Mouse (Mus musculus): Measurements from ENCODE around the gene Tmem231. TPM values are rescaled to one million over a fixed set of nuclear protein-coding genes. Genes with fewer than 3 reads are reported as not detected.

Gene Tmem231
- polyA plus RNA-seq, 1 experiment from 2014 or later: 3.9 TPM

DNA sequence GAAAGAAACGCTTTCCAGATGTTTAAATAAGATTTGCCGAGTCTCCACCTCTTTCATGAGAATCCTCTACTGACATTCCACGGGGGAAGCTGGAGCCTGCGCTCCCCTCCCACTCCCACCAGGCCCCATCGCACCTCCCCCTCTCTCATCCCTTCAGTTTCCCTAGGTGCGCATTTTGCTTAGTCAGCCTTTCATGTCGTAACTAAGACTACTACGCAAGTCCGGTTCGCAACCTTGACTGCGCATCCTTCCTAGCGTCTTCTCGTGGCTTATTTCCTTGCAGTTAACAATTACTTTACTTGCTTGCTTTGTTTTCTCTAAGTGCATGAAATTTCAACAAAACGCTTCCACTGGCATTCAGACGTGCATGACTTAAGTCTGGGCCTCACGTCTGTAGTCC lies 2.0 kb downstream of the Tmem231 start:
- H3K9ac ChIP-seq: no peak overlapping the region

DNA sequence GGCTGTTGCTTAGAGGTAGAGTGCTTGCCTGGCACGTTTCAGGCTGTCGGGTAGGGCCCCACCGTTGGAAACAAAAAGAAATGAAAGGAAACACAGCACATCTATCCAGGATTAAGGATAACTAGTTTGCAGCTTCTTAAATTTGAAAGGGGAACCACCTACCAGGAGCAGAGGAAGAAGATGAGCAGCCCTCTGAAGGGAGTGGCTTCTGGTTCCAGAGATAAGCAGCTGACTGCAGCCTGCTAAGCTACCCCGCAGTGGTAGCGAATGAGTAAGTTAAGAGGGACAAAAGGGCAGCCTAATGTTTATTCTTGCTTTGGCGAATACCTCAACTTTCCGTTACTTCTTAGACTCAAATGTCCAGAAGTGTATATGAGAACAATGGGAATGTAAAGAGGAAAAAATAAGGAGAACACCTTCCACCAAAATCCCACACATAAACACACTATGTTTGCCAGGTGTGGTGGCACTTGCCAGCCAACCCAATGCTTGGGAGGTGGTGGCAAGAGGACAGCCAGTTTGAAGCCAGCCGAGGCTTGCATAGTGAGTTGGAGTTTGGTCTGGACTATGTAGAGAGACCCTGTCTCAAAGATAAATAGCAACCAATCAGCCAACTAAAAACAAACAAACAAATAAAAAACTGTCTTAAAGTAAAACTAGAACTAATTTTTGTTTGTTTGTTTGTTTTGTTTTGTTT lies 3.9 kb downstream of the Tmem231 start:
- Histone ChIP-seq H3K9me3 (replicated peaks) (no peaks in the 10 kb centered on the region), H3K27me3 (no peaks in the 10 kb centered on the region), H3K4me1 (replicated peaks) (peaks cover 15% of the 10 kb centered on the region), H3K4me2 (no peak overlapping the region), H3K27ac (no peak overlapping the region), H3K36me3 (no peaks in the 10 kb centered on the region), H3K4me3 (no peak overlapping the region), H3K9ac (no peak overlapping the region)
- WGBS: 48% methylated on average over 8 of the region's 8 CpGs
- no peak for ATAC-seq (replicated peaks; ENCODE audit: insufficient number of reproducible peaks, insufficient read depth, low FRiP score, low read depth)

More for the DNA sequence above, 2.0 kb downstream of the Tmem231 start:
- Histone ChIP-seq H3K27me3 (no peaks in the 10 kb centered on the region), H3K27ac (no peak overlapping the region), H3K9me3 (replicated peaks) (no peaks in the 10 kb centered on the region), H3K4me2 (no peak overlapping the region), H3K4me3 (no peak overlapping the region), H3K36me3 (no peaks in the 10 kb centered on the region), H3K4me1 (replicated peaks) (peaks cover 12% of the 10 kb centered on the region)
- WGBS: 84% methylated on average over 16 of the region's 16 CpGs
- ATAC-seq (replicated peaks; ENCODE audit: insufficient number of reproducible peaks, insufficient read depth, low FRiP score, low read depth): no peak

DNA sequence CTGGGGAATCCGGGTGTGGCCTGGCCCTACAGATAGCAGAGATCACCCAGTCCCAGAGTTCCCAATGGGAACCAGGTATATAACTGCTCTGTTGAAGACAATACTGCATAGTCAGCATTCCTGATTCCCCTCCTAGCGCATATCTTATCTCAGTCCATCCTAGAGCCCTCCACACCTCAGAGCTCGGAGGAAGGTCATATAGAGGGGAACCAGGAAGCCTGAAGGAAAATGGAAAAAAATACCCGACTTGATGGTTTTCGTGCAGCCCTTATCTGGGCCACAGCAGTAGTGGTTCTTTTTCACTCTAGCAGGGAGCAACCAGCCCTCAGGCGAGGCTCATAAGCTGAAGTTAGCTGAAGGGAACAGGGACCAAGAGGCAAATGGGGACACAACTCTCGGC lies 8.7 kb downstream of the Tmem231 start:
- no peak overlapping the region for H3K4me2 ChIP-seq
- H3K36me3 ChIP-seq: no peaks in the 10 kb centered on the region
- no peak overlapping the region for H3K9ac ChIP-seq
- 33% methylated on average over 7 of the region's 7 CpGs for WGBS
- H3K4me1 ChIP-seq (replicated peaks): peaks cover 6% of the 10 kb centered on the region; the same call in 1 of the 2 replicates
- H3K9me3 ChIP-seq (replicated peaks): no peaks in the 10 kb centered on the region
- H3K4me3 ChIP-seq: no peak overlapping the region
- H3K27ac ChIP-seq: no peak overlapping the region
- no peak for ATAC-seq (replicated peaks; ENCODE audit: insufficient number of reproducible peaks, insufficient read depth, low FRiP score, low read depth)
- H3K27me3 ChIP-seq: no peaks in the 10 kb centered on the region

DNA sequence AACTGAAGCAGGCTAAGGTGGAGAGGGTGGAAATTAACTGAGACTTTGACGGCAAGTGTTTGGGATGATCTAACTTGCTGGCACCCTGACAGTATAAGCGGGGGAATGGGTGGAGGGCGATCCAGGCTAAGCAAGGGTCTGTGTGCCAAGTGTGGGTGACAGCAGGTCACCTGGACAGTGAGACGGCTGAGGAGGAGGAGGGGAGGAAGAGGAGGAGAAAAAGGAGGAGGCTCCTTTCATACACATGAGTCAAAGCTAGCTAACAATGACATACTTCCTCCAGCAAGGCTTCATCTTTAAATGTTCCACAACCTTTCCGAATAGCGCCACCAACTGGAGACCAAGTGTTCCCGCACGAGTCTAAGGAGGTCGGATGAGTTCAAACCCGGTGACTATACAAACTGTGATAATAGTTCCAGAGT lies 10.3 kb downstream of the Tmem231 start:
- H3K9ac ChIP-seq: no peak overlapping the region
- no peaks in the 10 kb centered on the region for H3K9me3 ChIP-seq (replicated peaks)
- H3K36me3 ChIP-seq: no peaks in the 10 kb centered on the region
- H3K4me1 ChIP-seq (replicated peaks): peaks cover 6% of the 10 kb centered on the region; the same call in 1 of the 2 replicates
- ATAC-seq (replicated peaks; ENCODE audit: insufficient number of reproducible peaks, insufficient read depth, low FRiP score, low read depth): no peak
- WGBS: 17% methylated on average over 10 of the region's 10 CpGs
- peak overlapping the region; percentile 37; the same call in 1 of the 2 replicates for H3K4me2 ChIP-seq
- no peaks in the 10 kb centered on the region for H3K27me3 ChIP-seq
- H3K4me3 ChIP-seq: no peak overlapping the region
- H3K27ac ChIP-seq: no peak overlapping the region

DNA sequence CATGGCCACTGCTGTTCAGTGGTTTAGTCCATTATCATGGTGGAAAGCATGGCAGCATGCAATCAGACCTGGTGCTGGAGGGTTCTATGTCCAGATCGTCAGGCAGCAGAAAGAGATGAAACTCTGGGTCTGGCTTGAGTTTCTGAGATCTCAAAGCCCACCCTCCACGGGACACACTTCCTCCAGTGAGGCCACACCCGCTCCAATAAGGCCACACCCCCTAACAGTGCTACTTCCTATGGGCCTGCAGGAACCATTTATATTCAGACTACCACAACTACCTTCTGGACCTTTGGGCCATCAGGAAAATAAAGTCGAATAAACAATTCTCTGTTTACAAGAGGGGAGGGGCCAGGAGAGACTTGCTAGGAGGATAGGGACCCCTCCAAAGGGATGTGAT lies 12.7 kb downstream of the Tmem231 start:
- no peak overlapping the region for H3K4me3 ChIP-seq
- H3K4me1 ChIP-seq (replicated peaks): peaks cover 6% of the 10 kb centered on the region; the same call in 1 of the 2 replicates
- no peak overlapping the region for H3K9ac ChIP-seq
- H3K36me3 ChIP-seq: no peaks in the 10 kb centered on the region
- H3K27ac ChIP-seq: no peak overlapping the region
- H3K27me3 ChIP-seq: no peaks in the 10 kb centered on the region
- no peak overlapping the region for H3K4me2 ChIP-seq
- no peak for ATAC-seq (replicated peaks; ENCODE audit: insufficient number of reproducible peaks, insufficient read depth, low FRiP score, low read depth)
- no peaks in the 10 kb centered on the region for H3K9me3 ChIP-seq (replicated peaks)
- WGBS: 72% methylated on average over 4 of the region's 4 CpGs

DNA sequence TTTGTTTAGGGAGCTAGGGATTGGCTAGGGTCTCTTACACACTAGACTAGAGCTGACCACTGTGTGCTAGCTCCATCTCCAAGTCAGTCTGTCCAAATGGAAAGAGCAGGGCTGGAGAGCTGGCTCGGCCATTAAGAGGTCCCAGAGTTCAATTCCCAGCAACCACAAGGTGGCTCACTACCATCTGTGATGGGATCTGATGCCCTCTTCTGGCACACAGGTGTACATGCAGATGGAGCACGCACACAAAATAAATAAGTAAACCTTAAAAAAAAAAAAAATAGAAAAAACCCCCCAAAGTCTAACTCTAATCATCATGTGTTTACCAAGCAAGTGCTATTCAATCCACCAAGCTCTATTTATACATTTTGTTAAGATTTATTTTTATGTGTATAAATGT lies 14.0 kb downstream of the Tmem231 start:
- H3K27me3 ChIP-seq: no peaks in the 10 kb centered on the region
- H3K9ac ChIP-seq: no peak overlapping the region
- no peak for ATAC-seq (replicated peaks; ENCODE audit: insufficient number of reproducible peaks, insufficient read depth, low FRiP score, low read depth)
- H3K36me3 ChIP-seq: no peaks in the 10 kb centered on the region
- peaks cover 3% of the 10 kb centered on the region; the same call in 1 of the 2 replicates for H3K4me1 ChIP-seq (replicated peaks)
- no peak overlapping the region for H3K4me3 ChIP-seq
- no peak overlapping the region for H3K27ac ChIP-seq
- no peak overlapping the region for H3K4me2 ChIP-seq
- WGBS: 82% methylated on average over 2 of the region's 2 CpGs
- no peaks in the 10 kb centered on the region for H3K9me3 ChIP-seq (replicated peaks)

DNA sequence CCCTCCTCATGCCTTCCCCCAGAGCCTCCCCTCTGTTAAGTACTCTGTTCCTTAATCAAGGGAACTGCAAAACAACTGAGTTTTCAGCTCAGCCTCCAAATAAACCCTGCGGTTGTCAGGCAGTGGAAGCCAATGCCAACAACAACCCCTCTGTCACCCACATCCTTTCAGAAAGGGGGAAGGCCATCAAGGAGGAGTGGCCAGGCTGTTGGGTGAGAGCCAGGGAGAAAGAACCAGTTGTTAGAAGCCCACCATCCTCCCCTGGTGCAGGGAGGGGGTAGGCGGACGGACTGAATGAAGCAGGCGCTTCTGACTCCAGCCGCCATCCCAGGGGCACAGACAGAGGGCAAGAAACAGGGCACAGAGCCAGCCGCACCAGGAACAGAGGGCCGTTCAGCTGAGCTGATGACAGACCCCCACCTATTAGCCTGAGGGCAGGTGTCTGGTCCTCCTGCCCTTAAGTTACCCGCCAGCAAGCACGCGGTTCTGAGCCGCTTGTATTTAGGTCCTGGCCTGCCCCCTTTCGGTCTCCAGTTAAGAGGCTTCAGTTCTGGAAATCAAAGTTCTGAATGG lies 20.7 kb downstream of the Tmem231 start:
- ATAC-seq (replicated peaks; ENCODE audit: insufficient number of reproducible peaks, insufficient read depth, low FRiP score, low read depth): peak; percentile 40
- no peak overlapping the region for H3K4me3 ChIP-seq
- H3K4me1 ChIP-seq (replicated peaks): peaks cover 13% of the 10 kb centered on the region
- H3K36me3 ChIP-seq: no peaks in the 10 kb centered on the region
- H3K9me3 ChIP-seq (replicated peaks): no peaks in the 10 kb centered on the region
- H3K27ac ChIP-seq: no peak overlapping the region
- H3K27me3 ChIP-seq: peaks cover 36% of the 10 kb centered on the region
- H3K4me2 ChIP-seq: no peak overlapping the region
- no peak overlapping the region for H3K9ac ChIP-seq
- 38% methylated on average over 12 of the region's 12 CpGs for WGBS

DNA sequence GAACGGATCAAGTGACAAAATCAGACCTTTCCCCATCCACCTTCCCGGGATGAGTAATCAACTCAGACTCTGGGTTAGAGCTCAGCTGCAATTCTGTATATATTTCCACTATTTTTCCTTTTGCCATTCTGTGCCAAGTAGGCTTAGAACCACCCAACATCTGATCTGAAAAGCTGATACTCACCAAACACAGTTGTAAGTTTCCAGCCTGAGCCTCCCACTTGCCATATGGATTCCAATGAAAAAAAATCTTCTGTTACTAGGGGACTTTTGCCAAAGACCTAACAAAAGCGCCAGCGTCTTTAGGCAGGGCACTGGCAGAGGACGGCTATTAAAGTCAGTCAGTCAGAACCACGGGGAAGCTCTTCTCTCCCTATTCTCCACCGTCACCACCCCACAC lies 22.1 kb downstream of the Tmem231 start:
- no peak for ATAC-seq (replicated peaks; ENCODE audit: insufficient number of reproducible peaks, insufficient read depth, low FRiP score, low read depth)
- Histone ChIP-seq H3K27ac (no peak overlapping the region), H3K27me3 (peaks cover 36% of the 10 kb centered on the region), H3K36me3 (no peaks in the 10 kb centered on the region), H3K4me1 (replicated peaks) (peaks cover 13% of the 10 kb centered on the region), H3K9me3 (replicated peaks) (no peaks in the 10 kb centered on the region), H3K4me2 (no peak overlapping the region), H3K4me3 (no peak overlapping the region), H3K9ac (no peak overlapping the region)
- WGBS: 54% methylated on average over 7 of the region's 7 CpGs

DNA sequence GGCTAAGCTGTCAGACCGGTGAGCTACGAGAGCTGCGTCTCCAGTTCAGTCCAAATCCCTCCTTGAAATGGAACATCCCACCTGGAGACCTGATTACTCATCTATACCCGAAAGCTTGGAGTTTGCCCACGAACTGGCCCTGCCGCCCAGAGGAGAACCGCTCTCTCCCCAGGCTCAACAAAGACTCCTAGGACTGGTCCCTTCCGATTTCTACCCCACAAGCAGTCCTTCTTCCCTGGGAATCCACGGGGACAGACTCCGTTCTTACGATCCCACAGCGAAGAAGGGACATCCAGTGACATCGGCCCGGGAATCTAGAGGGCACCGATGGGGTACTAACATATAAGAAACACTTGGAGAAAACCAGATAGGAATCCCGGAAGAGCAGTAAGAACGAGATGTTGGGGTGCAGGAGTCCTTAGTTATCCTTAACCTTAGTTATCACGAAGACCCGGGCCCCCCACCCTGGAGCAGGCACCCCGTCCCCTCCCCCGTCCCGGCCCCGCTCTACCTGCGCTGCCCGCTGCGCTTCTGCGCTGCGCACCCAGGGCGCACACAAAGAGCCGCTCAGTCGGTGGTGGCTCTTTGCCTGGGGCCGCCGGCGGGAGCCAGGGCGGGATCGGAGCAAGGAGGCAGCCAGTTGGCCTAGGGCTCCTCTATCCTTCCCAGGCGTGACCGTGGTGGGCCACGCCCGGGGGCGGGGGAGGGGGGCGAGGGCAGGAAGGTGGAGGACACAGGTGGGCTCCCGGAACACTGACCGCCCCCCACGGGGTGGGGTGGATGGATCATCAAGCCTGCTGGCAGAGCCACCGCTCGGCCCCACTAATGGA lies 23.8 kb downstream of the Tmem231 start, which contains the start of gene Chst5:
TSS of gene Chst5 (minus strand) at position 827 of the 830 bp plus-strand sequence.
- peak within 1 kb of the TSS; percentile 20; the same call in 1 of the 2 replicates for H3K9ac ChIP-seq
- no peak for ATAC-seq (replicated peaks; ENCODE audit: insufficient number of reproducible peaks, insufficient read depth, low FRiP score, low read depth)
- no peak within 1 kb of the TSS for H3K27ac ChIP-seq

DNA sequence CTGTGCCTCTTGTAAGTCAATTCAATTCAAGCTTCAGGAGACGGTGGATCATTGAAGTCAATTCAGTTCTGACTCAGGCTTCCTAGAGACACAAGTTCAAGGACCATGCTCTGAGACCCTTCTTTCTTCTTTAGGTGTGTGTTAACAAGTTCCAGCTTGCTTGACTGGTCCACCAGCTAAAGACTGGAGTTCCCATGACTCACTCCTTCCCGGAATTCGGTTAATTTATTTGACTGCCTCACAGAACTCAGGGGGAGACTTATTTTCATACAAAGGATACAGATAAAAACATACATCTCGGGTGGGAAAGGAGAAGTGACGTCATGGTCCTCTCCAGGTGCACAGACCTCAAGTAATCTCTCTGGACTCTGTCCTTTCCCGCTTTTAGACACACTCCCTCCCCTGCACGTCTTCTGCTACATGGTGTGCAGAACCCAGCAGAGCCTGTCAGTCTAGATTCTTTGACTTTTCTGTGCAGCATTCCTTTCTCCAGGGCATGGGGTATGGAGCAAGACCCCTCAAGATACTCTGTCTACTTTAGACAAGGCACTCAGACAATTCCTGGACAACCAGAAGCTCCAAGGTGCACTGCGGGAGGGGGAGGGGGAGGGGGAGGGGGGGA lies 28.1 kb downstream of the Tmem231 start:
- Histone ChIP-seq H3K9ac (no peak overlapping the region), H3K9me3 (replicated peaks) (no peaks in the 10 kb centered on the region), H3K4me1 (replicated peaks) (peaks cover 10% of the 10 kb centered on the region), H3K4me3 (no peak overlapping the region), H3K27ac (no peak overlapping the region), H3K27me3 (peaks cover 17% of the 10 kb centered on the region), H3K4me2 (no peak overlapping the region), H3K36me3 (no peaks in the 10 kb centered on the region)
- WGBS: 40% methylated on average over 8 of the region's 8 CpGs
- ATAC-seq (replicated peaks; ENCODE audit: insufficient number of reproducible peaks, insufficient read depth, low FRiP score, low read depth): no peak

More for the DNA sequence above, 23.8 kb downstream of the Tmem231 start, which contains the start of gene Chst5:
- Histone ChIP-seq H3K4me2 (peak within 1 kb of the TSS; percentile 63), H3K4me1 (replicated peaks) (peaks cover 13% of the 10 kb centered on the region), H3K36me3 (no peaks in the 10 kb centered on the region), H3K27me3 (peaks cover 36% of the 10 kb centered on the region), H3K4me3 (peak within 1 kb of the TSS; percentile 40), H3K9me3 (replicated peaks) (no peaks in the 10 kb centered on the region)
- 8% methylated on average over 47 of the region's 47 CpGs for WGBS

DNA sequence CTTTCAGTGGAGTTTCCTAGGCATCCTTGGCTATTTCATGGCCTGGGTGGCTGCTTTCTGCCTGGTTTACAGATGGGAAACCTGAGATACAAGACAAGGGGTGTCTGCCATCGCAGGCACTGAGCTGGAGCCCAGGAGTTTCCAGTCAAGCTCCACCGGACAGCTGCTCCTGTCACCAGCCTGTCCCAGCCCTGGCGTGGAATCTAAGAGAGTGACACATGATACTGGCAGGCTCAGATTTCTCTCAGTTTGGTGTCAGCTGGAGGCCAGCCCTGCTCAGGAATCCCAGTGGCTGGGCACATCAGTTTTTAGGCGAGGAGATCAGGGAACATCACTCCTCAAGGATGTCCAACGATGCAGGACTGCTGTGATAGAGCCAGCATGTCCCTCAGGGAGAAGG lies 31.6 kb downstream of the Tmem231 start:
- Histone ChIP-seq H3K4me2 (no peak overlapping the region), H3K9ac (no peak overlapping the region), H3K36me3 (no peaks in the 10 kb centered on the region), H3K4me1 (replicated peaks) (0 out of 2 replicates have a peak, but pooled peaks cover 3% of the 10 kb centered on the region), H3K4me3 (no peak overlapping the region), H3K27me3 (no peaks in the 10 kb centered on the region), H3K9me3 (replicated peaks) (no peaks in the 10 kb centered on the region), H3K27ac (no peak overlapping the region)
- 10% methylated on average over 5 of the region's 5 CpGs for WGBS
- no peak; the same call in 1 of the 2 replicates for ATAC-seq (replicated peaks; ENCODE audit: insufficient number of reproducible peaks, insufficient read depth, low FRiP score, low read depth)

All from heart, embryonic 15.5 days (tissue).